Mouse (Mus musculus): Measurements from ENCODE around the gene Crtap.
"Not testable (repeated sequence)": the region's sequence is repeated elsewhere in the genome, so short reads cannot be mapped to it uniquely, and the experiment has no call there.

Gene Crtap

DNA sequence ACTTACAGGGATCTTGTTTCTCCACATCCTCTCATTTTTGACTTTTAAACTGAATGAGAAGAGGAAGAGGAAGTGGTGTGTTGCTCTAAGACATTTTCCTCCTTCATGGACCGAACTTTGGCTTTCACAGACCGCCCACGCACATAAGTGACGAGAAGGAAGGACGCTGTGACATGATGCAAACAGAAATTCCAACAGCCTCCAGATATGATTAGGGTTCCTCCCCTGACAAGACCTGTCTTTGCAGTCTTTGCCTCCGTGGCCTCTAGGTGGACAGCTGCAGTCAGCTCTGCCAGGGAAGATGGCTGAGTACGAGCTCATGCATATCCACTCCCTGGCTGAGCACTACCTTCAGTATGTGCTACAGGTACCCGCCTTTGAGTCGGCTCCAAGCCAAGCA is 60.6 kb downstream of the Crtap start, which contains the start of gene Bcl2a1c:
TSS of gene Bcl2a1c (plus strand) at position 281 of the 400 bp plus-strand sequence.
- not testable (repeated sequence) for DNase-seq (ENCODE audit: extremely low read depth, insufficient read length, low spot score)

DNA sequence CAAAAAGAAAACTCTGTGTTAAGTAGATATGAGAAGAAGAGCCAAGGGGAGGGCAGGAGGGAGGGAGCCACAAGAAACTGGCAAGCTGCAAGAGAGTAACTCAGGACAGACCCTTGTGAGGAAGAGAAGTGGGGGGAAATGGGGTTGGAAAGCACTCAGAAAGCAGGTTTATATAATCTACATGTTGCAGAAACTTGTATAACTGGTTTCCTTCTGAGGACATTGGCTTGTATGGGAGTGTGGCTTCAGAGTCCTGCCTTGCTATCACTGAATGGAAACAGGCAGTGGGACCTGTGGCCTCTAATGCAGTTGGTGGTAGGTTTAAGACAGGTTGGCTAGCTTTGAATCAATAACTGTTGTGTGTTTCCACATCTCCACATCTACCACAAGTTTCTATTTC is 62.1 kb downstream of the Crtap start:
- not testable (repeated sequence) for DNase-seq (ENCODE audit: extremely low read depth, insufficient read length, low spot score)

DNA sequence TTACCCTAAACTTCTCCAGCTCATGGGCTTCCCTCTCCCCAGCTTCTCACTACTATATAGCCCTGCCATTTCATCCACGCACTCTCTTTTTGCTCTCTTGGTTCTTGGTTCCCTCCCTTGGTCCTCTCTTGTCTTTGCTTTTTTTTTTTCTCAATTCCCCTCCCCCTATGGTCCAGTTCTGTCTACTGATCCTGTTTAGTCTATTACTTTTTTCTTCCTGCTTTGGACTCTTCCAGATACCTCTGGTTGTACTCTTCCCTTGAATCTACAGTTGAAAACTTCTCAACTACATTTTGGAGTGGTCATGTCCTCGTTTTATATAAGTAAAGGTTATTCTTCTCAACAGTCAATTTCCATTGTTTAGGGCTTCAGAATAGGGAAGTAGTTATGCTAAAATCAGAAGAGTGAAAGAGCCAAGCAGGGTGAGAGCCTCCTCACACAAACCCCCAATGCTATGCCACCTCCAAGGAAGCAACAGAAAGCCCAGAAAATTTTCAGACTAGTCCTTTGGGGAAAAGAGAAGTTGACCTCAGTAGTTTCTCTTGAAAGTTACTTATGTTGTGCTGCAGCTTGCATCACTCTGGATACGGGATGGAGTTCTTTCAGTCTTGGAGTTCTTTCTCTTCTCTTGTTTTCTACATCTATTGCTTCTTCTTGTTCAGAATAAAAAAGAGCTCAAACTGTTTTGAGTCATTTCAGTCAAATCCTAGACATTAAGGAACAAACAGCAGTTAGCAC is 64.3 kb downstream of the Crtap start:
- no peak for DNase-seq (ENCODE audit: extremely low read depth, insufficient read length, low spot score)

Data from 3134 (cell line).